Mouse (Mus musculus) lung, postnatal 0 days (tissue): ENCODE measurements around the gene Bag6.

Experiments used
- CTCF ChIP-seq: IDR thresholded peaks from 2 replicates; pipeline ENCODE4 v1.5.1; 2016; ENCODE audit warnings: antibody characterized with exemption, mild to moderate bottlenecking
- EP300 ChIP-seq: IDR thresholded peaks from 2 replicates; pipeline ENCODE4 v1.6.1; 2016; ENCODE audit warnings: antibody characterized with exemption, mild to moderate bottlenecking, control low read depth

DNA sequence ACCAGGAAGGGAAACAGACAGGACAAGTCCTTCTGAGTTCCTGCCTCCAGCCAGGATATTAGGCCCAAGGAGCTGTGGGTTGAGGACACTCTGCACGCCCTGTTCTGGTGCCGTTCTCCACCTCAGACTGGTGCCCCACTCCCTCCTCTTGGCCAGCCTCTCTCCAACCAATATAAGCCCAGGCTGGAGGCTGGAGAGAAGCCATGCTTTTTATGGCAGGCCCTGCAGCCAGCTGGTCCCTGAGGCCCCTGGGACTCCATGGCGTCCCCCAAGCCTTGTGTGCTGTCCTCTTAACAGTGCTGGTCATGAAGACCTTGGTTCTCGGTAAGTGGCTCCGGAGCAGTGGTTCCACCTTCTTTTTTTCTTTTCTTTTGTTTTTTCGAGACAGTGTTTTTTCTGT, 26.9 kb upstream of the Bag6 start, which contains the start of gene Ly6g5c:
- TF ChIP-seq CTCF (no peak), EP300 (no peak)
